Mouse (Mus musculus): ENCODE results near the gene Galnt6. TPM values are rescaled to one million over a fixed set of nuclear protein-coding genes. Genes with fewer than 3 reads are reported as not detected.

The Galnt6 gene
- polyA plus RNA-seq, 1 experiment from 2014 or later, result 0.08 TPM

- whole genome bisulfite sequencing, result 85% methylated on average over 3 of the region's 3 CpGs
Observed at GRCm38 (mm10) chr15:100737667-100738066, 8.5 kb upstream of the Galnt6 start.

GRCm38 (mm10) chr15:100735953-100736300 is 6.8 kb upstream of the Galnt6 start:
- no peak overlapping the region for H3K27ac ChIP-seq (replicated peaks; ENCODE audit: low read depth, low read length)
- H3K27me3 ChIP-seq (ENCODE audit: control insufficient read depth, insufficient read depth, low read length), result 0 out of 2 replicates have a peak, but pooled peaks cover 7% of the 10 kb centered on the region
- DNase-seq (ENCODE audit: low spot score) (no peak), ATAC-seq (replicated peaks; ENCODE audit: insufficient number of reproducible peaks, low FRiP score, low TSS enrichment, low read depth) (no peak)
- H3K4me1 ChIP-seq (ENCODE audit: control insufficient read depth, insufficient read depth, low read length), result no peaks in the 10 kb centered on the region
- H3K4me2 ChIP-seq (ENCODE audit: low read depth, low read length), result no peak overlapping the region
- no peaks in the 10 kb centered on the region for H3K9me3 ChIP-seq (replicated peaks; ENCODE audit: control insufficient read depth, low read length)
- H3K4me3 ChIP-seq (ENCODE audit: low read depth, low read length), result no peak overlapping the region
- 88% methylated on average over 9 of the region's 9 CpGs for WGBS
- H3K9ac ChIP-seq (replicated peaks; ENCODE audit: low read length), result no peak overlapping the region
- H3K36me3 ChIP-seq (replicated peaks; ENCODE audit: control insufficient read depth, insufficient read depth, low read depth, low read length), result no peaks in the 10 kb centered on the region

More at GRCm38 (mm10) chr15:100737667-100738066, 8.5 kb upstream of the Galnt6 start:
- H3K4me1 ChIP-seq (ENCODE audit: control insufficient read depth, insufficient read depth, low read length), result no peaks in the 10 kb centered on the region
- H3K9me3 ChIP-seq (replicated peaks; ENCODE audit: control insufficient read depth, low read length), result no peaks in the 10 kb centered on the region
- H3K9ac ChIP-seq (replicated peaks; ENCODE audit: low read length), result no peak overlapping the region
- H3K4me2 ChIP-seq (ENCODE audit: low read depth, low read length), result no peak overlapping the region
- H3K27ac ChIP-seq (replicated peaks; ENCODE audit: low read depth, low read length), result no peak overlapping the region
- DNase-seq (ENCODE audit: low spot score), result no peak
- H3K36me3 ChIP-seq (replicated peaks; ENCODE audit: control insufficient read depth, insufficient read depth, low read depth, low read length), result no peaks in the 10 kb centered on the region
- ATAC-seq (replicated peaks; ENCODE audit: insufficient number of reproducible peaks, low FRiP score, low TSS enrichment, low read depth), result no peak
- no peaks in the 10 kb centered on the region for H3K27me3 ChIP-seq (ENCODE audit: control insufficient read depth, insufficient read depth, low read length)
- H3K4me3 ChIP-seq (ENCODE audit: low read depth, low read length), result no peak overlapping the region

- 89% methylated on average over 14 of the region's 15 CpGs for WGBS
- Histone ChIP-seq H3K4me2 (ENCODE audit: low read depth, low read length) (no peak overlapping the region), H3K36me3 (replicated peaks; ENCODE audit: control insufficient read depth, insufficient read depth, low read depth, low read length) (no peaks in the 10 kb centered on the region), H3K4me3 (ENCODE audit: low read depth, low read length) (no peak overlapping the region), H3K27ac (replicated peaks; ENCODE audit: low read depth, low read length) (no peak overlapping the region), H3K9ac (replicated peaks; ENCODE audit: low read length) (no peak overlapping the region), H3K4me1 (ENCODE audit: control insufficient read depth, insufficient read depth, low read length) (no peaks in the 10 kb centered on the region), H3K9me3 (replicated peaks; ENCODE audit: control insufficient read depth, low read length) (no peaks in the 10 kb centered on the region), H3K27me3 (ENCODE audit: control insufficient read depth, insufficient read depth, low read length) (0 out of 2 replicates have a peak, but pooled peaks cover 8% of the 10 kb centered on the region)
- DNase-seq (ENCODE audit: low spot score) (no peak), ATAC-seq (replicated peaks; ENCODE audit: insufficient number of reproducible peaks, low FRiP score, low TSS enrichment, low read depth) (no peak)
Observed at GRCm38 (mm10) chr15:100735095-100735952, 6.1 kb upstream of the Galnt6 start.

GRCm38 (mm10) chr15:100732580-100732979 is 3.4 kb upstream of the Galnt6 start:
- no peaks in the 10 kb centered on the region for H3K9me3 ChIP-seq (replicated peaks; ENCODE audit: control insufficient read depth, low read length)
- H3K27ac ChIP-seq (replicated peaks; ENCODE audit: low read depth, low read length), result no peak overlapping the region
- peaks cover 6% of the 10 kb centered on the region for H3K4me1 ChIP-seq (ENCODE audit: control insufficient read depth, insufficient read depth, low read length)
- H3K4me3 ChIP-seq (ENCODE audit: low read depth, low read length), result no peak overlapping the region
- no peak for ATAC-seq (replicated peaks; ENCODE audit: insufficient number of reproducible peaks, low FRiP score, low TSS enrichment, low read depth)
- no peaks in the 10 kb centered on the region for H3K36me3 ChIP-seq (replicated peaks; ENCODE audit: control insufficient read depth, insufficient read depth, low read depth, low read length)
- H3K4me2 ChIP-seq (ENCODE audit: low read depth, low read length), result no peak overlapping the region
- no peak overlapping the region for H3K9ac ChIP-seq (replicated peaks; ENCODE audit: low read length)
- DNase-seq (ENCODE audit: low spot score), result peak; percentile 46
- H3K27me3 ChIP-seq (ENCODE audit: control insufficient read depth, insufficient read depth, low read length), result peaks cover 34% of the 10 kb centered on the region
- 14% methylated on average over 5 of the region's 5 CpGs for WGBS

- 35% methylated on average over 9 of the region's 9 CpGs for WGBS
- Histone ChIP-seq H3K4me2 (ENCODE audit: low read depth, low read length) (no peak overlapping the region), H3K27me3 (ENCODE audit: control insufficient read depth, insufficient read depth, low read length) (peaks cover 34% of the 10 kb centered on the region), H3K4me1 (ENCODE audit: control insufficient read depth, insufficient read depth, low read length) (peaks cover 6% of the 10 kb centered on the region), H3K9ac (replicated peaks; ENCODE audit: low read length) (no peak overlapping the region), H3K4me3 (ENCODE audit: low read depth, low read length) (no peak overlapping the region), H3K27ac (replicated peaks; ENCODE audit: low read depth, low read length) (no peak overlapping the region), H3K9me3 (replicated peaks; ENCODE audit: control insufficient read depth, low read length) (no peaks in the 10 kb centered on the region), H3K36me3 (replicated peaks; ENCODE audit: control insufficient read depth, insufficient read depth, low read depth, low read length) (no peaks in the 10 kb centered on the region)
- no peak for ATAC-seq (replicated peaks; ENCODE audit: insufficient number of reproducible peaks, low FRiP score, low TSS enrichment, low read depth)
- DNase-seq (ENCODE audit: low spot score), result no peak
Observed at GRCm38 (mm10) chr15:100731081-100731480, 1.9 kb upstream of the Galnt6 start.

GRCm38 (mm10) chr15:100728586-100728985 is 590 bp downstream of the Galnt6 start:
- no peak for ATAC-seq (replicated peaks; ENCODE audit: insufficient number of reproducible peaks, low FRiP score, low TSS enrichment, low read depth)
- Histone ChIP-seq H3K4me2 (ENCODE audit: low read depth, low read length) (peak overlapping the region; percentile 51), H3K4me1 (ENCODE audit: control insufficient read depth, insufficient read depth, low read length) (peaks cover 6% of the 10 kb centered on the region), H3K27me3 (ENCODE audit: control insufficient read depth, insufficient read depth, low read length) (peaks cover 34% of the 10 kb centered on the region), H3K27ac (replicated peaks; ENCODE audit: low read depth, low read length) (no peak overlapping the region), H3K4me3 (ENCODE audit: low read depth, low read length) (peak overlapping the region; percentile 33; the same call in 1 of the 2 replicates), H3K36me3 (replicated peaks; ENCODE audit: control insufficient read depth, insufficient read depth, low read depth, low read length) (no peaks in the 10 kb centered on the region), H3K9ac (replicated peaks; ENCODE audit: low read length) (no peak overlapping the region; the same call in 1 of the 2 replicates), H3K9me3 (replicated peaks; ENCODE audit: control insufficient read depth, low read length) (no peaks in the 10 kb centered on the region)
- 25% methylated on average over 9 of the region's 9 CpGs for WGBS
- DNase-seq (ENCODE audit: low spot score), result no peak

- no peak for DNase-seq (ENCODE audit: low spot score)
- Histone ChIP-seq H3K4me3 (ENCODE audit: low read depth, low read length) (no peak overlapping the region), H3K9ac (replicated peaks; ENCODE audit: low read length) (no peak overlapping the region), H3K27me3 (ENCODE audit: control insufficient read depth, insufficient read depth, low read length) (peaks cover 34% of the 10 kb centered on the region), H3K4me1 (ENCODE audit: control insufficient read depth, insufficient read depth, low read length) (peaks cover 6% of the 10 kb centered on the region), H3K9me3 (replicated peaks; ENCODE audit: control insufficient read depth, low read length) (no peaks in the 10 kb centered on the region), H3K36me3 (replicated peaks; ENCODE audit: control insufficient read depth, insufficient read depth, low read depth, low read length) (no peaks in the 10 kb centered on the region), H3K4me2 (ENCODE audit: low read depth, low read length) (no peak overlapping the region), H3K27ac (replicated peaks; ENCODE audit: low read depth, low read length) (no peak overlapping the region)
- WGBS, result 83% methylated on average over 11 of the region's 11 CpGs
- ATAC-seq (replicated peaks; ENCODE audit: insufficient number of reproducible peaks, low FRiP score, low TSS enrichment, low read depth), result no peak
Observed at GRCm38 (mm10) chr15:100727834-100728233, 1.3 kb downstream of the Galnt6 start.

- Histone ChIP-seq H3K27me3 (ENCODE audit: control insufficient read depth, insufficient read depth, low read length) (peaks cover 32% of the 10 kb centered on the region), H3K9ac (replicated peaks; ENCODE audit: low read length) (no peak overlapping the region), H3K9me3 (replicated peaks; ENCODE audit: control insufficient read depth, low read length) (no peaks in the 10 kb centered on the region), H3K4me3 (ENCODE audit: low read depth, low read length) (no peak overlapping the region), H3K4me2 (ENCODE audit: low read depth, low read length) (no peak overlapping the region), H3K27ac (replicated peaks; ENCODE audit: low read depth, low read length) (no peak overlapping the region), H3K4me1 (ENCODE audit: control insufficient read depth, insufficient read depth, low read length) (peaks cover 6% of the 10 kb centered on the region), H3K36me3 (replicated peaks; ENCODE audit: control insufficient read depth, insufficient read depth, low read depth, low read length) (no peaks in the 10 kb centered on the region)
- ATAC-seq (replicated peaks; ENCODE audit: insufficient number of reproducible peaks, low FRiP score, low TSS enrichment, low read depth) (no peak), DNase-seq (ENCODE audit: low spot score) (no peak)
- 77% methylated on average over 11 of the region's 11 CpGs for WGBS
Observed at GRCm38 (mm10) chr15:100726721-100727120, 2.5 kb downstream of the Galnt6 start.
